Mouse (Mus musculus) left cerebral cortex, postnatal 4 days (tissue): ENCODE data around the gene Gm38100. TPM values are rescaled to one million over a fixed set of nuclear protein-coding genes. Genes with fewer than 3 reads are reported as not detected.

Experiments
- DNase-seq: peaks from one replicate; pipeline ENCODE4 v3.0.0-alpha.2; 2022
- intact Hi-C: fragments of 180-260 bp; cut with DNase I; formaldehyde crosslinking; loops from one replicate; pipeline ENCODE4 v1.15.1; 2025
- total RNA-seq, 2 experiments: library from RNA; stranded (reverse); gene quantifications; 2 replicates each; pipeline ENCODE4 v1.2.3; 2021

Gene Gm38100
- not detected for total RNA-seq

DNA sequence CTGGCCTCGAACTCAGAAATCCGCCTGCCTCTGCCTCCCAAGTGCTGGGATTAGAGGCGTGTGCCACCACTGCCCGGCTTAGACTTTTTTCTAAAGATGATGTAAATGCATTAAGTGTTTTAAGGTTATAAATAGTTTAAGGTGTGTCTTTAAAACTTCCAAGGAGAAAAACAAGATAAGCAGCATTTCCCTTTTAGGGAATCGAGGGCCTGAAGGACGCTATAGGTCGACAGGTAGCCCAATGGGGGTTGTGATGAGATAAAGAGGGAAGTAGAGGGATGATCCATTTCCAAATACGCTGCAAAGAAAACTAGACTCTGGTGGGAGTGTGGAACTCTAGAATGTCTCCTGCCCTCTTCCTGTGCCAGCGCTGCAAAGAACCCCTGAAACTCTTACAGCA lies at the start of gene Gm38100:
Gene Gm38100, plus strand, starts transcription at position 301 of the 400 bp plus-strand sequence.
- intact Hi-C loops, result loop anchor here (5.0 to 10.0 kb wide), 3 partner anchors 248 to 1325 kb away; partner anchors contain the start of gene Fh1
- DNase-seq, result no peak

DNA sequence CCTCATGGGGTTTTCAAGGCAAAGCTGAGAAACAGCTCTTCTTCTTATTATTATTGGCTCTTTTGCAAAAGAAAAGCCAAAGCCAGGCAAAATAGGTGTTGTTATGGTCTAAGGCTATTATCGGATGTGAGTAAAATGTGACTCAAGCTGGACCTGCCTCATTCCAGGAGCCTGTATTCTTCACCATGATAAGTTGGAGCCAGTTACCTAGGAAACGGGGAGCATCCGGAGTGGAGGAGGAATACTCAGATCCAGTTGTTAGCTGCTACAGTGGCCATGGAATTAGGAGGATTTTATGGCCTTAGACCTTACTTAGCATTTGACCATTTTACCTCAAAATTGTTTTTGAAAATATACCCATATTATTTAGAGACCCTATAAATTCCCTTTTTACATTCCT lies 49.4 kb upstream of the Gm38100 start:
- no peak for DNase-seq
- intact Hi-C loops, result no loop called here

DNA sequence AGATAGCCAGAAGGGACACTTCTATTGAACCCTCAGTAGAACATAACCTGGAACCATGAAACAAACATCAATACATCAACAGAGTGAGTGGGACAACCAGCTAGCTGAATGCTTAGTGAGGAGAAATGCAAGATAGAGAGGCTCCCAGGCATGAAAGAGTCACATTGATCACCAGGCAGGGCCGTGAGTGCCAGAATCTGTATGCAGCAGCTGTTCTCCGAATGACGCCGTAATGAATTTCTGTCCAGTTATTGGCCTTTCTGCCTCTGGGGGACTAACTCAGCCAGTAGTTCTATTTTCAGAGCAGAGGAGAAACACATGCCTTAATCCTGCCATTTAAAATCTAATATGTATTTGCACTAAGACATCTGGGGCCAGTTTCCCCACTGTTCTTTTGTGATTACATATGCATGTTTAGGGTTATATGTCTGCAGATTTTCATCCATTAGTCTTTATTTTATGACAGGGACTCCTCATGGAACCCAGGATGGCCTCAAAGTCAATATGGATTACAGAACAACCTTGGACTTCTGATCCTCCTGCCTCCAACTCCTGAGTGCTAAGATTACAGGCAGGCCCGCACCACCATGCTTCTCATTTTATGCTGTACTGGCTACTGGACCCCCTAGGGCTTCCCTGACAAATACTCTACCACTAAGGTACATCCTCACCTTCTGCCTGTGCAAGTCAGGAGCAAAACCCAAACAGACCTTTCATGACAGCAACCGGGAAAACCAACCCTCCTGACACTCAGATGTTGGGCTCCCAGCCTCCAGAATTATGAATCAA lies 47.9 kb upstream of the Gm38100 start:
- intact Hi-C loops, result no loop called here
- peak; percentile 6 for DNase-seq

GRCm38 (mm10) chr1:175880453-175881296 lies 39.5 kb upstream of the Gm38100 start, which contains the start of gene Exo1:
Gene Exo1 (plus strand): TSS chr1:175880581.
- DNase-seq, result peak; percentile 82
- intact Hi-C loops, result no loop called here

DNA sequence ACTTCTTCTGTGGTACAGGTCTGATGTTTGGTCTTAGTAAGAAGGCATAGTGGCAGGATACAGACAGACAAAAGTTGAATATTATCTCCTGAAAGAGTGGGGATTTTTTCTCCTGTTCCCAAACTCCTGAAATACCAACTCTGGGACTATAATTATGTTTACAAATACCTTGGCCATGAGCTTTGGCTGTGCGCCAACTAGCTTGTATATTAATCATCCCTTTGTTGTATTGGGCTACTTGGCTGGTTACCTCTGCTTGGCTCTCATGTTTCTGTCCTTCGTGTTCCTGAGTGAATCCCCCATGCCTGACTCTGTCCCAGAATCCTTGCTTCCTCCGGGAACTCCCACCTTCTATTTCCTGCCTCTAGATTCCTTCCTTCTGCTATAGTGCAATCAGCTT lies 36.7 kb upstream of the Gm38100 start:
- DNase-seq, result no peak
- intact Hi-C loops, result no loop called here

DNA sequence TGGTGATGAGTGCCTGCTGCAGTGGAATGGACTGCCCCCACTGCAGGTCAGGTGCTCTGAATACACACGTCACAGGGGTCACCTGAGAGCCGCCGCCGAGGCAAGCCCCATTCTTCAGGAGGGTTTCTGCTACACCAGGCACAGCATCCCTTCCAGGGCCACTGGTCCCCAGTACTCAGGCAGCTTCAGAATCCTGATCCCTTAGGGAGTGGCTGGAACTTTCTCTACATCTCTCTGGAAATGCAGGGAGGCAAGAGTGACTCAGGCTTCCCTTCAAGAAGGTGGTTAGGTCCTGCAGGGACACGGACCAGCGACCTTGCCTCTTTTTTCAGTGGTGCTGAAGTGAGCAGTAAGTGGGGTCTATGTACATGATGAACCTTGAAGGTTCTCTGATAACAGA lies 26.9 kb upstream of the Gm38100 start:
- DNase-seq, result no peak
- intact Hi-C loops, result no loop called here

DNA sequence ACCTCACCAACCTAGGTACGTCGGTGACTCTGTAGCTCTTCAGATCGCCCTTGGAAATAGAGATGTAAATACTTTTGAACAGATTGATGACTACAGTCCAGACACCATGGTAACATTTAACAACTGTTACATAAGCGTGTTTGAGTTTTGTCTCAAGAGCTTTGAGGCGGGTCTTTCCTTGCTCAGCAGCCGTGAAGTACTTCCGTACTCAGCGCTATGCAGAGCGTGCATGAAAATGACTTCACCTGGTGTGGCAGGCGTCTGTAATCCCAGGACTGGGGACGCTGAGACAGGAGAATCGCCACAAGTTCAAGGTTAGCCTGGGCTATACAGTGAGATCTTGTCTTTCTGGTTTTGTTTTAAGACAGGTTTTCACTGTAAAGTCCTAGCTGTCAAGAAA lies 26.4 kb upstream of the Gm38100 start:
- intact Hi-C loops, result no loop called here
- no peak for DNase-seq

DNA sequence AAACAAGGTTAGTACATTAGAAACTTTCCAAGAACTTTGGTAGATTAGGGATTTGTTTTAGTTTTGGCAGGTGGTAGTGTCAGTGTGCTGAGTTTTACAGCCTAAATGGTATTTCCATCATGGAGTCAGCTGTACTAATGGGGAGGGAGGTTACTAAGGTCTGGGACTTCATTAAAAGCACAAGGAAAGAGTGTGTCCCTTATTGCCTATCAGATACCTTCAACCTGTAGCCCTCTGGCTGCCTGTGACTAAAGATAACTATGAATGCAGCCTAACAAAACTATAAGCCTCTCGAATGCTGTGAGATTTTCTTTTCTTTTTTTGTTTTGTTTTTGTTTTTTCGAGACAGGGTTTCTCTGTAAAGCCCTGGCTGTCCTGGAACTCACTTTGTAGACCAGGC lies 8.9 kb upstream of the Gm38100 start:
- no peak for DNase-seq
- intact Hi-C loops, result no loop called here

- DNase-seq, result no peak
- intact Hi-C loops, result no loop called here
These were observed 8.1 kb upstream of the Gm38100 start for GRCm38 (mm10) chr1:175912038-175912437.

DNA sequence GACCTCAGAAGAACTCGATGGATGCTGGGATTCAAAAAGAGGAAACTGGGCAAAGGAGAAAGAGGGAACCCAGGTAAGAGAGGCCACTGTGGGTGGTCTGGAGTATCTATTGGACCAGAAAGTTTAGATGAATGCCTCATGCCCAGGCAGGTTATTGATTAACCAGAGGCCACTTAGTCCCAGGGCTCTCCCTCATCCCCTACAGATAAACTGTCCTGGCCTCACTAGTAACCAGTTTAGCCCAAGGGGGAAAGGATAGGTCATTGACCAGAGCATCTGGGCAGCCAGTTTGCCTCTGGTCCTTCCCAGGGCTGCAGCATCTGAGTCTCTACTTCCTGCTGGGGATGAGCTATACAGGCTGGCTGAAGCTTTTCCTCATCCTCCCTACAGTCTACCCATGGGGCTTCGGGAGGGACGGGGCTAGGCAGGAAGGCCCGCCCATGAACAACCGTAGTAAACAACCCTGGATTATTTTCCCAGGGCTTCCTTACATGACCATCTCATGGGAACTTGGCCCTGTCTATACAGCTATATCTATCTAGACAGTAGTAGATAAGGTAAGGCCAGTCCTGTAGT lies 6.3 kb upstream of the Gm38100 start:
- no peak for DNase-seq
- intact Hi-C loops, result no loop called here

DNA sequence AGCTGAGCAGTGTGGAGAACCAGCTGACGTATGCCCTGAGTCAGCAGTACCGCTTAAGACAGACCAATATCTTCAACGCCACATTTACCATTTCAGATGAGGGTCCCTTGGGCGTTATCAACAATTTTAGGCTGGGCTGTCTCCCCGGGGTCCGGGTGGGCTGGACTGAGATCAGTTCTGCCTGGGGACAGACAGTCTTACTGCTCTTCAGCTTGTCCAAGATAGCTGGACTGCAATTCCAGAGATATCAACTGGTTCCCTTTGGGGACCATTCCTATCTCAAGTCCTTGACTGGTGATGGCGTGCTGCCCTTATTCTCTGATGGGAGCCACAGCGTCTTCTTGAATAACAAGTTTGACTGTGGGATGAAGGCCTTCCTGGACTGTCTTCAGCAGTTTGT lies 962 bp downstream of the Gm38100 start:
- no peak for DNase-seq
- intact Hi-C loops, result loop anchor here (5.0 to 10.0 kb wide), 3 partner anchors 249 to 1326 kb away; partner anchors contain the start of gene Fh1

- peak; percentile 68 for DNase-seq
- intact Hi-C loops, result loop anchor here (5.0 to 10.0 kb wide), 3 partner anchors 252 to 1329 kb away; partner anchors contain the start of gene Fh1
These were observed 4.0 kb downstream of the Gm38100 start for GRCm38 (mm10) chr1:175923848-175924787.

DNA sequence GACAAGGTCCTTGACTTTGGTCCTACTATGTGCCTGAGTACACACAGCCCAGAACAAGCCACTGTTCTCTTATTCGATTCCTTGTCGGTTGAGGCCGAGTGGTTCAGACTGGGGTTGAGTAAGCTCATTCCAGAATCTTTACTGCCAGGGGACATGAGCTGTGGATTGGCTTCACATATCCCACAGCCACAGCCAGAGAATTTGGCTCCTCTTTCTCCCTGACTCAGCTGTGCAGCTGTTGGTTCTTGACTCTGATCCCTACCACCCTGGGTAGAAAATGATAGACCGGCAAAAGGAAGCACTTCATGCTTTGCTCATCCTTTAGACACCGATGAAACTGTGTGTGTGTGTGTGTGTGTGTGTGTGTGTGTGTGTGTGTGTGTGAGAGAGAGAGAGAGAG lies 11.3 kb downstream of the Gm38100 start:
- no peak for DNase-seq
- intact Hi-C loops, result loop anchor here (10.0 kb wide), 1 partner anchor 293 kb away; no protein-coding TSS in a partner anchor

DNA sequence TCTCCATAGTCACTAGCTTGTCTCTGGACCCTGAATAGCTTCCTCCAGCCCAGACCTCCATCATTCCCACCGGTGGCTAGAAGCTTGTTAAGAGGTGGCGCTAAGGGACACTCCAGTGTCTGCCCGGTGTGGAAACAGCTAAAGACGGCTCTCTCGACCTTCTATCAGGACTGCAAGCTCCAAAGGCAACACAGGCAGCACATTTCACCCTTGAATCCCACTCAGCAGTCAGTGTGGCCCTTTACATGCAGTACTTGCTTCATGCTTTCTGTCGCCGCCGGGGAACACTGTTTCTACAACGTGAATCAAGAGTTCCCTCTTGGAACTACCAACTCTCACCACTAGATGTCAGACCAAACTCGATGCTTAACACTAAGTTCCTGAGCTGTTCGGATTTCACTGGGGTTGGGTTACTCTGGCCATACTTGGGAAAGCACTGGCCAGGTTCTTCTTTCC lies 16.2 kb downstream of the Gm38100 start:
- DNase-seq, result peak; percentile 73
- intact Hi-C loops, result loop anchor here (2.0 to 10.0 kb wide), 3 partner anchors 288 to 926 kb away; no protein-coding TSS in a partner anchor

- DNase-seq, result no peak
- intact Hi-C loops, result loop anchor here (10.0 kb wide), 1 partner anchor 286 kb away; no protein-coding TSS in a partner anchor
These were observed 18.6 kb downstream of the Gm38100 start for GRCm38 (mm10) chr1:175938731-175939130.

GRCm38 (mm10) chr1:175943168-175943567 lies 23.0 kb downstream of the Gm38100 start:
- intact Hi-C loops, result no loop called here

GRCm38 (mm10) chr1:175946718-175947315 lies 26.7 kb downstream of the Gm38100 start:
- intact Hi-C loops, result no loop called here
- no peak for DNase-seq

More at GRCm38 (mm10) chr1:175943168-175943567, 23.0 kb downstream of the Gm38100 start:
- no peak for DNase-seq

GRCm38 (mm10) chr1:175950421-175950820 lies 30.3 kb downstream of the Gm38100 start:
- intact Hi-C loops, result no loop called here
- DNase-seq, result no peak

DNA sequence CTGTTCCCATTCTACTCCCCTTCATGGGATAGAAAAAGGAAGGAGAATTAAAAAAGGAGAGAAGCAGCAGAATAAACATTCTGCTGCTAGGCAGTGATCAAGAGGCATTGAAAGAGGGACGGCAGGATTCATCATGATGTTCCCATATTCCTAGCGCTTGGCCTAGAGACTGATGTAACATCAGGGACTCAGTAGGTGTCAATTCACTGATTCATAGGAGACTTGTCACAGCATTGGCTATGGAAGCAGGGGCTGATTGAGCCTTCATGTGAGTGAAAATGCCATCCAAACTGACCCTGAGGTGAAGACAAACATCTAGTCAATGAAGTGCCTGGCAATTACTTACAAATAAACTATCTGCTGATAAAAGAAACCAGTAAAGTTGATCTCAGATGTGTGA lies 30.7 kb downstream of the Gm38100 start:
- DNase-seq, result no peak
- intact Hi-C loops, result no loop called here
